Mouse (Mus musculus) midbrain, postnatal 0 days (tissue): ENCODE data around the gene Arhgef17. TPM values are rescaled to one million over a fixed set of nuclear protein-coding genes. Genes with fewer than 3 reads are reported as not detected.
"Not testable (repeated sequence)": the region's sequence is repeated elsewhere in the genome, so short reads cannot be mapped to it uniquely, and the experiment has no call there.

Source experiments
- ATAC-seq: fragments of 200-750 bp; cut with Nextera tagmentation; 2 replicates; pipeline ENCODE4 v1.8.0; 2017; ENCODE audit warnings: moderate number of reproducible peaks, mild to moderate bottlenecking, moderate TSS enrichment, moderate library complexity; ENCODE audit not compliant: low FRiP score
- DNase-seq: peaks from one replicate; pipeline ENCODE4 v3.0.0-alpha.2; 2015; ENCODE audit warnings: low spot score
- H3K27ac ChIP-seq: fragments of 300-500 bp; sonication (generic); 2 replicates; pipeline ENCODE4 v1.5.1; 2014; ENCODE audit warnings: low read depth, mild to moderate bottlenecking, low read length, mixed read lengths
- H3K27me3 ChIP-seq: fragments of 300-500 bp; sonication (generic); 2 replicates; pipeline ENCODE4 v1.6.1; 2014; ENCODE audit warnings: low read length, control low read depth, mixed read lengths; ENCODE audit not compliant: insufficient read depth
- H3K36me3 ChIP-seq: fragments of 300-500 bp; sonication (generic); 2 replicates; pipeline ENCODE4 v1.6.1; 2014; ENCODE audit warnings: low read length, control low read depth, mixed read lengths; ENCODE audit not compliant: insufficient read depth
- H3K4me1 ChIP-seq: fragments of 300-500 bp; sonication (generic); 2 replicates; pipeline ENCODE4 v1.6.1; 2014; ENCODE audit warnings: mild to moderate bottlenecking, control low read depth, antibody characterized with exemption, low read length, mixed read lengths; ENCODE audit not compliant: insufficient read depth
- H3K4me2 ChIP-seq: fragments of 300-500 bp; sonication (generic); 2 replicates; pipeline ENCODE4 v1.6.1; 2014; ENCODE audit warnings: low read depth, mild to moderate bottlenecking, low read length, mixed read lengths; ENCODE audit not compliant: poor library complexity, severe bottlenecking
- H3K4me3 ChIP-seq: fragments of 300-500 bp; sonication (generic); 2 replicates; pipeline ENCODE4 v1.5.1; 2014; ENCODE audit warnings: low read depth, mild to moderate bottlenecking, low read length, moderate library complexity
- H3K9ac ChIP-seq: fragments of 300-500 bp; sonication (generic); replicated peaks from 2 replicates; pipeline ENCODE4 v1.6.1; 2014; ENCODE audit warnings: mild to moderate bottlenecking, low read length, moderate library complexity, mixed read lengths; ENCODE audit not compliant: poor library complexity, severe bottlenecking
- H3K9me3 ChIP-seq: fragments of 300-500 bp; sonication (generic); 2 replicates; pipeline ENCODE4 v1.6.1; 2016; ENCODE audit warnings: low read length, control low read depth
- CTCF ChIP-seq: IDR thresholded peaks from 2 replicates; pipeline ENCODE4 v1.5.1; 2016; ENCODE audit warnings: antibody characterized with exemption, mild to moderate bottlenecking
- WGBS: fragments of 180-500 bp; shearing (Covaris S2); extraction: QIAGEN DNeasy Blood & Tissue Kit; methylation state at CpG from one replicate; pipeline ENCODE4 v1.1.7; 2014; 5-methylcytosine and 5-hydroxymethylcytosine counted together
- polyA plus RNA-seq: library from polyadenylated mRNA; unstranded; fragments of >200 nt; fragmentation: Nextera tagmentation; extraction: Ambion mirVana; gene quantifications from 2 replicates; pipeline ENCODE4 v1.2.1, GENCODE M21; 2015
- total RNA-seq: library from RNA; depleted of rRNA; stranded (reverse); fragments of >200 nt; gene quantifications from 2 replicates; pipeline ENCODE4 v1.2.3, GENCODE M21; 2014

The Arhgef17 gene
- total and polyA plus RNA-seq, 2 experiments from 2014 or later: 16.3 to 89.1 TPM

DNA sequence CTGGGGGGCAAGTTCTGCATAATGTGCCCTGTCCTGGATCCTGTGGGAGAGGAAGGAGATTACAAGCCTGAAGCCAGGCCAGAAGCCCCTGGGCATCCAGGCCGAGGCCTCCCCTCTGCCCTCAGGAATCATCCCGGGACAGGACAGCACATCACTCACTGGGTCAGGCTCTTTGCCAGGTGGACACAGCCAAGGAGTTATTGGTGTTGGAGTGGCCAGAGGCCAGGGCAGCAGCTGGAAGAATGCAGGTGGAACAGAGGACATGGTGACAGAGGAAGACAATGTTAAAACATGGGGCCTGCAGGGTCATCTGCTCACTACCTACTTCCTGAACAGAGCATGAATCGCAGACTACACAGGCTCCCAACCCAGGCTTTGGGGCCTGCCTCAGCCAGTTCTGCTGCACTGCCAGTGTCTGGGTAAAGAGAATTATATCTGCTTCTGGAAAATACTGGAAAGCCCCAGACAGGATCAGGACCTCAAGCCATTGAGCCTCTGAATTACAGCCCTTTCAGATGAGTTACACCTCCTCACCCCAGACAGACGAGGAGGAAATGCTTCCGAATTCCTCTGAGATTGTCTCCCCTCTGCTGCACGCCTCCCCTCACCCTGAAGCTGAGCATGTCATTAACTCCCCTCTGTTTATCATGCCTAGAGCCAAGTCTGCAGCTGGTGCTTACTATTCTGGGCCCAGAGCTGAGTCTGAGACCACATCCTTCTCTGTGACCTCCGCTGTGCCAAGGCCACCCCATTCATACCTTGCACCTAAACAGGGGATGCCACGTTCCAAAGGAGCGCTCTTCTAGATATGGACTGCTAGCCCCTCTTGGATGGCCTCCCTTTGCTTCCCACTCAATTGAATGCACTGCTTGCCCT lies 80.2 kb downstream of the Arhgef17 start:
- no peak overlapping the region for H3K9ac ChIP-seq
- no peak overlapping the region for H3K27ac ChIP-seq
- H3K27me3 ChIP-seq: no peaks in the 10 kb centered on the region
- TF ChIP-seq CTCF: no peak
- DNase-seq (no peak), ATAC-seq (no peak)
- H3K4me2 ChIP-seq: no peak overlapping the region
- no peaks in the 10 kb centered on the region for H3K36me3 ChIP-seq
- H3K9me3 ChIP-seq: no peaks in the 10 kb centered on the region
- no peak overlapping the region for H3K4me3 ChIP-seq
- 61% methylated on average over 9 of the region's 9 CpGs for WGBS
- H3K4me1 ChIP-seq: peaks cover 3% of the 10 kb centered on the region; the same call in 1 of the 2 replicates

DNA sequence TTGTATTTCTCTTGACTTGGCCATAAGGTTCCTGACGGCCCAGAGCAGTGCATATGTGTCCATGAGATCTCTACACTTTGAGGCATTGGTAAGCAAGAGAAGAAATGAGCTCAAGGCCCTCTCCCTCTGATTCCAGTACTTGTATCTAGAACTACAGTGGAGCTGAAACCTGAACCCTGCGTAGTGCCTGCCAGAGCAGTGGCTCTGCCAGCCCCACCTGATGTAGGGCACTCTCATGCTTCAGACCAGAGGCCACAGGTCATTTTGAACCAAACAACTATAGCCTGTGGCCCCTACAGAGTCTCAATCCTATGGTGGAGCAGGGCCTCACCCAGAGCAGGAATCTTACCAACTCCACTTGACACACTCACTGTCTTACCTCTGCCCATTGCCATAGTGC lies 82.4 kb downstream of the Arhgef17 start:
- no peaks in the 10 kb centered on the region for H3K36me3 ChIP-seq
- no peaks in the 10 kb centered on the region for H3K27me3 ChIP-seq
- WGBS: 100% methylated on average over 2 of the region's 2 CpGs
- no peak for TF ChIP-seq CTCF
- peaks cover 3% of the 10 kb centered on the region; the same call in 1 of the 2 replicates for H3K4me1 ChIP-seq
- no peaks in the 10 kb centered on the region for H3K9me3 ChIP-seq
- no peak overlapping the region for H3K27ac ChIP-seq
- DNase-seq (no peak), ATAC-seq (no peak)
- H3K9ac ChIP-seq: no peak overlapping the region
- no peak overlapping the region for H3K4me2 ChIP-seq
- no peak overlapping the region for H3K4me3 ChIP-seq

DNA sequence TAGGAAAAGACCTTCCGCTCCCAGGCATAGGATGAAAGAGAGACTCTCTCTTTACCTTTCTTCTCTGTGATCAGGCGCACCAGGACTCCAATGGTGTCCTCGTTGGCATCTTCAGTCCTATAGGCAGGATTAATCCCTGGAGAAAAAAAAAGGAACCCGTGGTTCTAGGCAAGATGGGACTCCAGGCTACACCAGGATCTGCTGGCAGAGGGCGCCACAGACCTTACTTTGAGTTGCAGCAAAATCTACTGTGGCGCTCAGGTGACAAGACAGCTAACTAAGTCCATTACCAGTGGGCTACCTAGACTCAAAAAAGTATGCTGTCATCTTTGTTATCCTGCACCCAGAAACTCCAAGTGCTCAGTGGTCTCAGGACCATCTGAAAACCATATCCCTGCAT lies 83.2 kb downstream of the Arhgef17 start:
- no peak overlapping the region for H3K27ac ChIP-seq
- 21% methylated on average over 6 of the region's 6 CpGs for WGBS
- peak; percentile 64 for DNase-seq
- H3K9ac ChIP-seq: no peak overlapping the region
- no peak for ATAC-seq
- H3K4me1 ChIP-seq: peaks cover 3% of the 10 kb centered on the region; the same call in 1 of the 2 replicates
- H3K9me3 ChIP-seq: no peaks in the 10 kb centered on the region
- H3K4me2 ChIP-seq: no peak overlapping the region
- H3K27me3 ChIP-seq: no peaks in the 10 kb centered on the region
- TF ChIP-seq CTCF: peak; percentile 71
- H3K4me3 ChIP-seq: no peak overlapping the region
- H3K36me3 ChIP-seq: no peaks in the 10 kb centered on the region

DNA sequence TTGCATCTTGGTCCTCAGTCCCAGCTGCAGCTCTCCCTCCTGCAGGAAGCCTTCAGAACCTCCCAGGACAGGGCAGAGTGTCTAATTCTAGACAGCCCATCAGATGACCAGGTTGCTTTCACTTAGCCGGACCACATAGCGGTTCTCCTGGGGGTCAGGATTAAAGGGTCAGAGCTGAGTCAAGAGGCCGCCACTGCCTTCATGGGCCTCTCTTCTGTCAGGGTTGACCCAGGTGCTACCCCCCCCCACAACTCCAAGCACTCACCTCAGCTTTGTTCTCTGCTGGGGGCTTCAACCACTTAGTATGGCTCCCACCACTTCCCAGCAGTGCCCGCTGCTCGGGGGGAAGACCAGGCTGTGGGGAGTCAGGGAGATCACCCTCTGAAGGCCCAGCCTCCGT lies 84.8 kb downstream of the Arhgef17 start:
- Histone ChIP-seq H3K4me2 (no peak overlapping the region), H3K27me3 (no peaks in the 10 kb centered on the region), H3K4me3 (no peak overlapping the region), H3K9me3 (no peaks in the 10 kb centered on the region), H3K36me3 (no peaks in the 10 kb centered on the region), H3K4me1 (peaks cover under 1% of the 10 kb centered on the region; the same call in 1 of the 2 replicates), H3K27ac (no peak overlapping the region), H3K9ac (no peak overlapping the region)
- no peak for TF ChIP-seq CTCF
- no peak for ATAC-seq
- 89% methylated on average over 6 of the region's 6 CpGs for WGBS
- no peak for DNase-seq

DNA sequence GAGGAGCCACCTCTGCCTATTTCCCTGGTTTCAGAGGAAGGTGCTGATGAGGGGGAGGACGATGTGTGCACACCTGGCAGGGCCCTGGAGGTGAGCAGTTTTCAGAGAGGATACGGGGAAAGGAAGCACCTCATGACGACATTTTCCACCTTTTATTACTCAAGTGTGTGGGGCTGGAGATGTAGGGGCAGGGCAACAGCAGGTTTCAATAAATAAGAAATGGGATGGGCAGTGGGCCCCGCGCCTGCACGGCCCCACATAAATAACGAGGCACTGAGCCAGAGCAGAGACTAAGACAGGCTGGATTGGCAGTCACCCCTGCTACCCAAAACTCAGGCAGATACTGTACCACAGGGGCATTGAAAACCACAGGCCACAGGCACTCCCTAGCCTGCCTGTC lies 85.9 kb downstream of the Arhgef17 start:
- not testable (repeated sequence) for H3K4me3 ChIP-seq, H3K9me3 ChIP-seq, H3K27ac ChIP-seq, H3K36me3 ChIP-seq, H3K4me2 ChIP-seq, H3K4me1 ChIP-seq, ATAC-seq, H3K9ac ChIP-seq, DNase-seq, H3K27me3 ChIP-seq
- WGBS: 81% methylated on average over 7 of the region's 7 CpGs

DNA sequence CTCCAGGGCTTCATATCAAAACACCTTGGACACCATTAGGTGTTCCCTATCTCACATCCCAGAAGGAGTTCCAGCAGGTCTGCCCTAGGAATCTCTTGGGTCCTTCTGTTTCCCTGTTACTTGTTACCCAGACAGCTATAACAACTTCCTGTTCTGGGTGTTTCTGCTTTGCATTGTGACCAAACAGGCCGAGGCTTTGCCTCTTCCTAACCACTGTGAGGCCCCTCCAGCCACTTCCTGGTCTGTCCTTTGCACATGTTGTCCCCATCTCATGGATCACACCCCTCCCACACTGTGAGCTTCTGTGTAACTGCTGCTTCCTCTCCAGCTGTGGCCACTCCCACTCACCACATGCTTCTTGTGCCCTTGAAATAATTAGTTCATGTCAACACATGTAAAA lies 86.5 kb downstream of the Arhgef17 start:
- no peak for ATAC-seq
- no peak for TF ChIP-seq CTCF

More for the DNA sequence above, 86.5 kb downstream of the Arhgef17 start:
- 65% methylated on average over 1 of the region's 1 CpGs for WGBS
- Histone ChIP-seq H3K36me3 (no peaks in the 10 kb centered on the region), H3K27me3 (no peaks in the 10 kb centered on the region), H3K9me3 (no peaks in the 10 kb centered on the region), H3K4me1 (no peaks in the 10 kb centered on the region), H3K9ac (no peak overlapping the region), H3K27ac (no peak overlapping the region), H3K4me2 (no peak overlapping the region), H3K4me3 (no peak overlapping the region)
- peak; percentile 31 for DNase-seq
